Mouse (Mus musculus) forelimb bud, embryonic 11.5 days (tissue): ENCODE measurements around the gene Foxp1.

Experiments
- DNase-seq: peaks from one replicate; pipeline ENCODE4 v3.0.0-alpha.2; 2012; ENCODE audit warnings: low read depth, low spot score

Foxp1 gene

GRCm38 (mm10) chr6:99521038-99521640 lies 1.4 kb downstream of the Foxp1 start:
- peak; percentile 62 for DNase-seq

- DNase-seq: no peak
Measured at GRCm38 (mm10) chr6:99520676-99521037, 1.9 kb downstream of the Foxp1 start.

GRCm38 (mm10) chr6:99519806-99520675 lies 2.5 kb downstream of the Foxp1 start:
- no peak for DNase-seq

GRCm38 (mm10) chr6:99519052-99519451 lies 3.5 kb downstream of the Foxp1 start:
- no peak for DNase-seq

- no peak for DNase-seq
Measured at GRCm38 (mm10) chr6:99515667-99516199, 6.8 kb downstream of the Foxp1 start.

- no peak for DNase-seq
Measured at GRCm38 (mm10) chr6:99511862-99512261, 10.7 kb downstream of the Foxp1 start.

GRCm38 (mm10) chr6:99509189-99509592 lies 13.3 kb downstream of the Foxp1 start:
- DNase-seq: no peak

GRCm38 (mm10) chr6:99506816-99507215 lies 15.7 kb downstream of the Foxp1 start:
- DNase-seq: no peak

GRCm38 (mm10) chr6:99503741-99504140 lies 18.8 kb downstream of the Foxp1 start:
- DNase-seq: no peak

- DNase-seq: no peak
Measured at GRCm38 (mm10) chr6:99502727-99503126, 19.8 kb downstream of the Foxp1 start.

- DNase-seq: no peak
Measured at GRCm38 (mm10) chr6:99502314-99502713, 20.2 kb downstream of the Foxp1 start.

- no peak for DNase-seq
Measured at GRCm38 (mm10) chr6:99500570-99501270, 21.8 kb downstream of the Foxp1 start.

- no peak for DNase-seq
Measured at GRCm38 (mm10) chr6:99498082-99498481, 24.4 kb downstream of the Foxp1 start.

- DNase-seq: no peak
Measured at GRCm38 (mm10) chr6:99496114-99496513, 26.4 kb downstream of the Foxp1 start.

- no peak for DNase-seq
Measured at GRCm38 (mm10) chr6:99492937-99493336, 29.6 kb downstream of the Foxp1 start.

GRCm38 (mm10) chr6:99491979-99492544 lies 30.5 kb downstream of the Foxp1 start:
- no peak for DNase-seq

GRCm38 (mm10) chr6:99491146-99491545 lies 31.4 kb downstream of the Foxp1 start:
- DNase-seq: no peak

- DNase-seq: no peak
Measured at GRCm38 (mm10) chr6:99489900-99490648, 32.4 kb downstream of the Foxp1 start.

- peak; percentile 57 for DNase-seq
Measured at GRCm38 (mm10) chr6:99489423-99489822, 33.1 kb downstream of the Foxp1 start.

- no peak for DNase-seq
Measured at GRCm38 (mm10) chr6:99485884-99486640, 36.5 kb downstream of the Foxp1 start.
